8 mouse cellular contexts compared by ENCODE assay signal in the genomic region with DNA sequence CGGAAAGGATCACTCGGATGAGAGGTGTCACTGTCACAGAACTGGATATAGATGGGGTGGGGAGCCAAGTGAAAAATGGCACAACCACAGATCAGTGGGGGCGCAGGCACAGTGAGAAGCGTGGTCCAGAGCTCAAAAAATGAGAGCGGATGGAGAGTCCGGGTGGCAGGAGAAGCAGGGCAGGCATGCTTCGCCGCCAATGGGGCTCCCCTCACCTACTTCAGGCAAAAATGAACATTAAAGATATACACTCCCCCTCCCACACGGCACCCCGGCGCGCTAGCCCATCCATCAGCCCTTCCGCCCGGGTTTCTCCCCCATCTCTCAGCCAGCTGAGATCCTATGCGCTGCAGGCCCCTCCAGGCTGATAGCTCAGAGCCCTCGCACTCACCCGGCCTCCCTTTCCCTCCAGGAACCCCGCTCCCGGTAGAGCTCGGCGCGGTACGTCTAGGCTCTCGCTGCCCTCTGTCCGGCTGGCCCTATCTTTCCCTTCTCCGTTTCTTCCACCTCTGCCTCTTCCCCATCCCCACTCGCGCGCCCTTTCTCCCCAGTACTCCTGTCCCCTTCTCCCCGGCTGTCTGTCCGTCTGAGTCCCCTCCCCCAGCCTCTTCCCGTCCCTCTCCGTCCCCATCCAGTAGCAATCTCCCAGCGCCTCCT. TPM values are rescaled to one million over a fixed set of nuclear protein-coding genes. Genes with fewer than 3 reads are reported as not detected.
A peak's percentile ranks its signal among the peaks of the same experiment; 100 is the strongest.
DNase-seq lines count a peak whose midpoint lies in the region; ATAC-seq and TF ChIP-seq lines count a peak whose summit lies in the region.

No protein-coding gene starts in this region.

- no peaks in the 10 kb centered on the region for H3K36me3 ChIP-seq in heart, adult 2 months (ENCODE audit: control insufficient read depth, insufficient read depth, low read length)
- no peaks in the 10 kb centered on the region for H3K36me3 ChIP-seq in heart, embryonic 16.5 days (ENCODE audit: control insufficient read depth, insufficient read depth)
- no peaks in the 10 kb centered on the region for H3K36me3 ChIP-seq in liver, embryonic 14.5 days (replicated peaks; ENCODE audit: control insufficient read depth, insufficient read depth, low read depth)

- H3K9me3 ChIP-seq in heart, embryonic 16.5 days (replicated peaks; ENCODE audit: control insufficient read depth, low read length), result no peaks in the 10 kb centered on the region
- no peaks in the 10 kb centered on the region for H3K9me3 ChIP-seq in liver, embryonic 14.5 days (ENCODE audit: control insufficient read depth, low read length)

- TF ChIP-seq POLR2A in heart, adult 2 months (IDR thresholded peaks at IDR 0.05; ENCODE audit: insufficient read depth, low read depth, low read length), result no peak

- H3K4me2 ChIP-seq in heart, embryonic 16.5 days (ENCODE audit: low read depth, low read length), result peak overlapping the region; percentile 93
- H3K4me2 ChIP-seq in liver, embryonic 14.5 days (ENCODE audit: low read depth), result peak overlapping the region; percentile 93

- TF ChIP-seq EP300 in heart, adult 2 months (IDR thresholded peaks at IDR 0.05; ENCODE audit: insufficient read depth, low read depth, low read length), result no peak
- no peak for TF ChIP-seq EP300 in liver, embryonic 14.5 days (IDR thresholded peaks at IDR 0.05; ENCODE audit: low read depth)

- 14% methylated on average over 34 of the region's 34 CpGs for whole genome bisulfite sequencing in heart, adult 2 months
- WGBS in heart, embryonic 16.5 days, result 5% methylated on average over 33 of the region's 34 CpGs
- 10% methylated on average over 34 of the region's 34 CpGs for WGBS in liver, embryonic 14.5 days (ENCODE audit: insufficient replicate concordance)

- H3K79me2 ChIP-seq in heart, adult 2 months (replicated peaks; ENCODE audit: control insufficient read depth, insufficient read depth, low read length), result no peaks in the 10 kb centered on the region

- H3K4me1 ChIP-seq in heart, adult 2 months (ENCODE audit: control insufficient read depth, insufficient read depth, low read length), result peaks cover 9% of the 10 kb centered on the region
- peaks cover 35% of the 10 kb centered on the region for H3K4me1 ChIP-seq in heart, embryonic 16.5 days (ENCODE audit: control insufficient read depth, insufficient read depth, low read length)
- peaks cover 4 to 10% of the 10 kb centered on the region in 2 experiments; a peak in 3 of 4 replicates for H3K4me1 ChIP-seq in liver, embryonic 14.5 days (replicated peaks; ENCODE audit: control insufficient read depth in 2 of 2, insufficient read depth in 2 of 2, low read length in 1 of 2)

- H3K9ac ChIP-seq in heart, adult 2 months (ENCODE audit: low read depth, low read length), result peak overlapping the region; percentile 58
- peak overlapping the region; percentile 80 for H3K9ac ChIP-seq in heart, embryonic 16.5 days (ENCODE audit: low read length)
- H3K9ac ChIP-seq in liver, embryonic 14.5 days (replicated peaks), result peak overlapping the region; percentile 75

- DNase-seq in heart, adult 2 months, result no peak
- no peak for DNase-seq in heart, postnatal 36 days
- DNase-seq in thymus, postnatal 14 days, result peak; percentile 38
- DNase-seq in thymus, postnatal 0 days (ENCODE audit: low spot score), result no peak
- no peak for DNase-seq in liver, embryonic 14.5 days (ENCODE audit: low read depth in 3 of 3, low spot score in 3 of 3)
- peak; percentile 30 for DNase-seq in yolk sac, embryonic 10.5 days (ENCODE audit: low spot score)
- DNase-seq in layer of hippocampus, adult 8-10 months (ENCODE audit: low spot score in 2 of 2), result no peak

- peak overlapping the region; percentile 64 for H3K4me3 ChIP-seq in heart, adult 2 months
- H3K4me3 ChIP-seq in heart, embryonic 16.5 days (ENCODE audit: low read length), result peak overlapping the region; percentile 77
- H3K4me3 ChIP-seq in liver, embryonic 14.5 days (ENCODE audit: insufficient read depth in 1 of 2, low read depth in 2 of 2, low read length in 2 of 2), result peak overlapping the region; percentile 70 to 88

- no peaks in the 10 kb centered on the region for H3K27me3 ChIP-seq in heart, adult 2 months (ENCODE audit: control insufficient read depth, insufficient read depth, low read length)
- no peaks in the 10 kb centered on the region for H3K27me3 ChIP-seq in heart, embryonic 16.5 days (ENCODE audit: control insufficient read depth, insufficient read depth, low read length)
- H3K27me3 ChIP-seq in liver, embryonic 14.5 days (ENCODE audit: control insufficient read depth, insufficient read depth, low read length), result no peaks in the 10 kb centered on the region; the same call in 1 of the 2 replicates

- intact Hi-C loops in heart, adult 2 months (cut with DNase I), result no loop called here
- intact Hi-C loops in heart, postnatal 36 days (cut with DNase I), result no loop called here

- ATAC-seq in heart, embryonic 16.5 days (replicated peaks; ENCODE audit: extremely low read depth, insufficient read depth, low FRiP score), result no peak
- ATAC-seq in liver, embryonic 14.5 days (ENCODE audit: insufficient read depth), result no peak

- no peak for TF ChIP-seq CTCF in heart, adult 2 months (IDR thresholded peaks at IDR 0.05)
- TF ChIP-seq CTCF in liver, embryonic 14.5 days (IDR thresholded peaks at IDR 0.05; ENCODE audit: low read depth), result no peak

- H3K27ac ChIP-seq in heart, adult 2 months, result no peak overlapping the region
- H3K27ac ChIP-seq in heart, embryonic 16.5 days (ENCODE audit: low read length), result no peak overlapping the region; the same call in 1 of the 2 replicates
- no peak overlapping the region for H3K27ac ChIP-seq in liver, embryonic 14.5 days

RNA-seq across cellular contexts. Expression of a gene that starts 0.8 kb away (rescaled TPM):
- total RNA-seq in heart, adult 2 months (2021), result 1 to 10 TPM; 3.9 to 4.1 TPM
- polyA plus RNA-seq in heart, adult 2 months (2012; rRNA removed), result 1.1 and 1.3 TPM in 2 replicates
- total RNA-seq in heart, postnatal 36 days (2021), result 1 to 10 TPM; 3.4 to 3.9 TPM
- polyA plus RNA-seq in thymus, postnatal 0 days (2015; fragmentation: Nextera tagmentation; extraction: Ambion mirVana), result 1.1 and 1.5 TPM in 2 replicates
- 2.5 and 3.0 TPM in 2 replicates for polyA plus RNA-seq in heart, embryonic 16.5 days (2015; fragmentation: Nextera tagmentation; extraction: Ambion mirVana)
- polyA plus RNA-seq in liver, embryonic 14.5 days (2012; rRNA removed), result 0.26 and 0.29 TPM in 2 replicates
- polyA plus RNA-seq in liver, embryonic 14.5 days (2014; fragmentation: Nextera tagmentation; extraction: Ambion mirVana), result 0.61 and 0.62 TPM in 2 replicates
- 10 to 100 TPM; 45.9 to 69.4 (median 55.7) TPM for total RNA-seq in layer of hippocampus, adult 8-10 months (2022)

RNA-seq across cellular contexts. Expression of a gene that starts 3.2 kb away (rescaled TPM):
- 10 to 100 TPM; 10.7 to 13.4 TPM for total RNA-seq in heart, adult 2 months (2021)
- 8.2 and 9.7 TPM in 2 replicates for polyA plus RNA-seq in heart, adult 2 months (2012; rRNA removed)
- 10 to 100 TPM; 12.6 to 13.0 TPM for total RNA-seq in heart, postnatal 36 days (2021)
- 9.8 and 10.3 TPM in 2 replicates for polyA plus RNA-seq in thymus, postnatal 0 days (2015; fragmentation: Nextera tagmentation; extraction: Ambion mirVana)
- polyA plus RNA-seq in heart, embryonic 16.5 days (2015; fragmentation: Nextera tagmentation; extraction: Ambion mirVana), result 16.1 and 16.9 TPM in 2 replicates
- polyA plus RNA-seq in liver, embryonic 14.5 days (2012; rRNA removed), result 2.0 and 2.6 TPM in 2 replicates
- polyA plus RNA-seq in liver, embryonic 14.5 days (2014; fragmentation: Nextera tagmentation; extraction: Ambion mirVana), result 4.3 and 4.6 TPM in 2 replicates
- total RNA-seq in layer of hippocampus, adult 8-10 months (2022), result 10 to 100 TPM; 19.5 to 23.2 (median 22.3) TPM

RNA-seq across cellular contexts. Expression of a gene that starts 15.1 kb away (rescaled TPM):
- total RNA-seq in heart, adult 2 months (2021), result 1 to 10 TPM; 5.3 to 5.6 TPM
- 8.2 and 10.2 TPM in 2 replicates for polyA plus RNA-seq in heart, adult 2 months (2012; rRNA removed)
- 1 to 10 TPM; 3.9 to 6.2 TPM for total RNA-seq in heart, postnatal 36 days (2021)
- polyA plus RNA-seq in thymus, postnatal 0 days (2015; fragmentation: Nextera tagmentation; extraction: Ambion mirVana), result 32.0 and 38.3 TPM in 2 replicates
- 10.4 and 14.2 TPM in 2 replicates for polyA plus RNA-seq in heart, embryonic 16.5 days (2015; fragmentation: Nextera tagmentation; extraction: Ambion mirVana)
- polyA plus RNA-seq in liver, embryonic 14.5 days (2012; rRNA removed), result 12.7 and 13.4 TPM in 2 replicates
- 18.6 and 21.2 TPM in 2 replicates for polyA plus RNA-seq in liver, embryonic 14.5 days (2014; fragmentation: Nextera tagmentation; extraction: Ambion mirVana)
- 10 to 100 TPM; 10.8 to 20.7 (median 14.8) TPM for total RNA-seq in layer of hippocampus, adult 8-10 months (2022)

RNA-seq across cellular contexts. Expression of a gene that starts 25.4 kb away (rescaled TPM):
- total RNA-seq in heart, adult 2 months (2021), result under 1 TPM in 1 of 2 experiments, not detected in 1; 0.23 TPM
- 0.25 and 0.32 TPM in 2 replicates for polyA plus RNA-seq in heart, adult 2 months (2012; rRNA removed)
- total RNA-seq in heart, postnatal 36 days (2021), result under 1 TPM; 0.14 TPM
- polyA plus RNA-seq in thymus, postnatal 0 days (2015; fragmentation: Nextera tagmentation; extraction: Ambion mirVana), result 0.09 TPM in 2 replicates
- polyA plus RNA-seq in heart, embryonic 16.5 days (2015; fragmentation: Nextera tagmentation; extraction: Ambion mirVana), result 0.09 and 0.25 TPM in 2 replicates
- 0.04 and 0.15 TPM in 2 replicates for polyA plus RNA-seq in liver, embryonic 14.5 days (2012; rRNA removed)
- polyA plus RNA-seq in liver, embryonic 14.5 days (2014; fragmentation: Nextera tagmentation; extraction: Ambion mirVana), result 0.04 TPM in 1 of 2 replicates, not detected in the other
- 100 to 1,000 TPM; 361 to 416 (median 386) TPM for total RNA-seq in layer of hippocampus, adult 8-10 months (2022)

Comparison
In these comparisons a context has a peak if more than half of its experiments do, and no peak if none do; other contexts are left out.
1. DNase-seq: peak in thymus, postnatal 14 days (single experiment) and yolk sac, embryonic 10.5 days (single experiment); none in heart, adult 2 months (0 of 2), heart, postnatal 36 days (0 of 2), thymus, postnatal 0 days (single experiment), liver, embryonic 14.5 days (0 of 3) and layer of hippocampus, adult 8-10 months (0 of 2).
2. Peak in every context shown above with its lines, with median percentiles within 50 percentile points of each other: H3K4me3 ChIP-seq and H3K9ac ChIP-seq.